Mouse (Mus musculus): Measurements from ENCODE around the gene Mettl27. TPM values are rescaled to one million over a fixed set of nuclear protein-coding genes. Genes with fewer than 3 reads are reported as not detected.
"Not testable (repeated sequence)": the region's sequence is repeated elsewhere in the genome, so short reads cannot be mapped to it uniquely, and the experiment has no call there.

Gene Mettl27
- polyA plus RNA-seq, 1 experiment from 2014 or later, result 9.6 TPM

DNA sequence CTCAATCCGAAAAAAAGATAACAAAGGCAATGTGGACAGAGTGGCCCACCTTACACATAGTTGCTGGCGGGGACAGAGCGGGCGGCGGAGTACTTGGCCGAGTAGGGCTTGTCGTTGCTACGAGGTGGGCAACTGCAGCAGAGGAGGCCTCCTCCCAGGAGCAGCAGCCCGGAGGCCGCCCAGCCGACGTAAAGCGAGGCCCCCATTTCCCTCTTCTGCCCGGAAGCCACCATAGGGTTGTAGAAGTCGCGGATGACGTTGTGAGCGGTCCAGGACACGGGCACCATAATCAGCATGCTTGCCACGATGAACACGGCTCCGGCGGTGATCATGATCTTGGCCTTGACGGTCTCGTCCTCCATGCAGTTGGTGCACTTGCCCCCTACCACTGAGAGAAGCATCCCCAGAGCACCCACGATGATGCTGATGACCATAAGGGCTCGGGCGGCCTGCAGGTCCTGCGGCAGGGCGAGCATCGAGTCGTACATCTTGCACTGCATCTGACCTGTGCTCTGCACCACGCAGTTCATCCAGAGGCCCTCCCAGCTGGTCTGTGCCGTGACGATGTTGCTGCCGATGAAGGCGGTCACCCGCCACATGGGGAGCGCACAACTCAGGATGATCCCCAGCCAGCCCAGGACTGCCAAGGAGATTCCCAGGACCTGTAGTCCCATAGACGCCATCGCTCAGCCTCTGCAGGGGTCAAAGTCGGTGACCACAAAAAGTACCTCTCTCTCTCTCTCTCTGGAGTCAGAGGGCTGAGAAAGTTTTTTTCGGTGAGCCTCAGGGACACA is 14.1 kb downstream of the Mettl27 start:
- H3K27ac ChIP-seq (replicated peaks), result no peak overlapping the region; the same call in 1 of the 2 replicates
- peaks cover 49% of the 10 kb centered on the region for H3K27me3 ChIP-seq (ENCODE audit: low read depth, poor library complexity, severe bottlenecking)
- H3K36me3 ChIP-seq, result no peaks in the 10 kb centered on the region
- no peaks in the 10 kb centered on the region for H3K9me3 ChIP-seq (replicated peaks)
- WGBS, result 16% methylated on average over 43 of the region's 43 CpGs
- peak overlapping the region; percentile 30 for H3K4me3 ChIP-seq
- H3K4me1 ChIP-seq, result peaks cover 15% of the 10 kb centered on the region
- peak; percentile 32 for DNase-seq (ENCODE audit: low spot score)

DNA sequence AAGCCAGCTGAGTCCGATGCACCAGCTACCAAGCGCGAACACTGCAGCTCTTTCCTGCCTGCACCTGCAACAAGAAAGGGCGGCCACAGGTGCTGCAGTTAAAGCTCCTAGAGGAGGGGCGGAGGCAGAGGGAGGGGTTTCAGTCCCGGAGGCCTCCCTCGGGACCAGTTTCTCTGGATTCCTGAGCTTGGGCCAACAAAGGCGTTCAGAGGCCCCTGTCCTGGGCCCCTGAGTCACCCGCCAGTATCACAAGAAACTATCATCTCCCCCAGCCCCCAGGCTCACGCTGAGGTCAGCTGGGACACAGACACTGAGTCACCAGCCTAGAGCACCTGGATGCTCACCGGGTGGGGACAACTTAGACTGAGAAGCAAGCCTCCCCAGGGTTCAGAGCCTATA is 14.7 kb downstream of the Mettl27 start, which contains the start of gene Cldn4:
Cldn4 (minus strand) TSS at position 78 of the 399 bp plus-strand sequence.
- Histone ChIP-seq H3K4me3 (peak within 1 kb of the TSS; percentile 30), H3K27ac (replicated peaks) (no peak within 1 kb of the TSS; the same call in 1 of the 2 replicates)
- 5% methylated on average over 11 of the region's 11 CpGs for WGBS

DNA sequence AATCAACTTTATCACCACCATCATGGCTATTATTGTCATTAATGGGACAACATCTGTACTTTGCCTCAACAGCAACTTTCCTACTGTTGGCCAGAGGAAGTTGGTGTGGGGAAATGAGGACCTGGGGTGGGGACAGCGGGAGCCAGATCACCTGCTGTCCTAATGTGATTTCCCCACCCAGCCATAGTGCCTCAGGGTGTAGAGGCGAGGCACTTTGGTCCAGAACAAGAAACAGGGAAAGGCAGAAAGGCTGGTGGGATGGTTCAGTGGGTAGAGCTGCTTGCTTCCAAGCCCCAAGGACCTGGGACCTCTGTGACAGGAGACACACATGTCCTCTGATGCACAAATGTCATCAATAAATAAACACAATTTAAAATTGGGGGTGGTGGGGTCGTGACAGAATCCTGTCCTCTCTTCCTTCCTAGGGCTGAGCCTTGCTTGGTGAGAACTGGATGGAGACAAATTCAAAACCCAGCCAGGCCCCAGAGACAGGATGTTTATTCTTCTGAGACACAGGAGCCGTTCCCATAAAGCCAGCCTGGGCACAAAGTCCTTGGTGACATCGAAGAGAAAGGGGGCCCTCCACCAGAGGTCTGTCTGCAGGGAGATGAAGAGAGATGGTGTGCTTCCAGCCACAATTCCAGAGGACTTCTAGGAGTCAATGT is 15.4 kb downstream of the Mettl27 start:
- no peak overlapping the region for H3K4me3 ChIP-seq
- WGBS, result 62% methylated on average over 5 of the region's 5 CpGs
- peaks cover 49% of the 10 kb centered on the region for H3K27me3 ChIP-seq (ENCODE audit: low read depth, poor library complexity, severe bottlenecking)
- H3K36me3 ChIP-seq, result no peaks in the 10 kb centered on the region
- peaks cover 18% of the 10 kb centered on the region for H3K4me1 ChIP-seq
- H3K9me3 ChIP-seq (replicated peaks), result no peaks in the 10 kb centered on the region
- no peak overlapping the region for H3K27ac ChIP-seq (replicated peaks)
- DNase-seq (ENCODE audit: low spot score), result no peak

More for the DNA sequence above, 14.7 kb downstream of the Mettl27 start, which contains the start of gene Cldn4:
- Histone ChIP-seq H3K4me1 (peaks cover 18% of the 10 kb centered on the region), H3K27me3 (ENCODE audit: low read depth, poor library complexity, severe bottlenecking) (peaks cover 49% of the 10 kb centered on the region), H3K36me3 (no peaks in the 10 kb centered on the region), H3K9me3 (replicated peaks) (no peaks in the 10 kb centered on the region)
- no peak for DNase-seq (ENCODE audit: low spot score)

DNA sequence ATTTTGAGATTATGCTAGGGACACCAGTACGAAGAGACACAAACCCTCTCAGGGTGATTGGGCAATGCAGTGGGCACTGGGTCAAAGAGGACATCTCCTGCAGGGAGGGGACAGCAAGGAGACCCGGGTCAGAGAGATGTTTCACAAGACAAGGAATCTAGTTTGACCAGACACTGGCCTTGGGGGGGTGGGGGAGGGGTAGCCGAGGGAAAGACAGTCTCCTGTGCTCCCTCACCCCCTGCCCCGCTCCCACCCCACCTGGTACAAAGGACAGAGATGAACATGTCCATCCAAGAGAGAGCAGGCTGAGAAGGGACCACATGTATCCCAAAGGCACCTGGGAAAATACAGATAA is 15.9 kb downstream of the Mettl27 start:
- Histone ChIP-seq H3K4me1 (peaks cover 18% of the 10 kb centered on the region), H3K27ac (replicated peaks) (no peak overlapping the region), H3K4me3 (no peak overlapping the region), H3K36me3 (no peaks in the 10 kb centered on the region), H3K27me3 (ENCODE audit: low read depth, poor library complexity, severe bottlenecking) (peaks cover 49% of the 10 kb centered on the region), H3K9me3 (replicated peaks) (no peaks in the 10 kb centered on the region)
- no peak for DNase-seq (ENCODE audit: low spot score)
- WGBS, result 71% methylated on average over 4 of the region's 4 CpGs

DNA sequence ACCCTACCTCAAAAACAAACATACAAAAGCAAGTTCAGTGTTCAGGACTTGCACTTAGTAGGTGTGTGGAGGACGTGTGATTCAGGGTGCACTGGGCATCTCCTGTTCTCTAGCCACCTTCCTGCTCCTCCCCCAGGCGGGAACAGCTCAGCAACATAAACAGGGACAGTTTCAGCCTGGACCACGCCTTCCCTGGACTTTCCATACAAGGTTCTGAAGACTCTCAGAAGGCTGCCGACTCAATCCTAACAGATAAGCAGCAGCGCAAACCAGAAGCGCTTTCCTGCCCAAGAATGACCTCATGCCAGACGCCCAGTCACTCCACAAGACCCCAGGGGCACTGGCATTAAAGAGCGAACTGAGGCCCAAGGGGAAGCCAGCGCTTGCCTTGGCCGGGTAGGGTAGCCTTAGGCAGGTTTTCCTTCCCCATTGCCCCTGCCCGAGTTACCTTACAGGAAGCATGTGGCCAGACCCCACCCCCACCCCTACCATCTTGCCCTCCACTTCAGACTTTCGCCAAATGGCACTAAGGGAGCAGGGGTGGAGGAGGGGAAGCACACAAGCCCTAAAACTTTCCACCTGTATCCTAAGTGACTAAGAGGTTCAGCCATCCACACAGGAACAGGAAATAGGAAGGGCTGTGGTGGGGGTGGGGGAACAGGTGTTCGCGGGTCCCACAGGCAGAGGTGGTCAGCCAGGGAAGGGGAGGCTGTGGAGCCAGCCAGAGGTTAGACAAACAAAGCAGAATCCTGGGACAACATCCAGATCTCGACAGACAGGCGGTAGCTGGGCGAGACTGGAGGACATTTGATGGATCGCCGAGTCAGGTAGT is 19.1 kb downstream of the Mettl27 start:
- H3K9me3 ChIP-seq (replicated peaks), result no peaks in the 10 kb centered on the region
- no peak overlapping the region for H3K27ac ChIP-seq (replicated peaks)
- no peak overlapping the region for H3K4me3 ChIP-seq
- H3K4me1 ChIP-seq, result peaks cover 12% of the 10 kb centered on the region
- no peak for DNase-seq (ENCODE audit: low spot score)
- H3K27me3 ChIP-seq (ENCODE audit: low read depth, poor library complexity, severe bottlenecking), result peaks cover 21% of the 10 kb centered on the region
- no peaks in the 10 kb centered on the region for H3K36me3 ChIP-seq
- 53% methylated on average over 19 of the region's 19 CpGs for WGBS

DNA sequence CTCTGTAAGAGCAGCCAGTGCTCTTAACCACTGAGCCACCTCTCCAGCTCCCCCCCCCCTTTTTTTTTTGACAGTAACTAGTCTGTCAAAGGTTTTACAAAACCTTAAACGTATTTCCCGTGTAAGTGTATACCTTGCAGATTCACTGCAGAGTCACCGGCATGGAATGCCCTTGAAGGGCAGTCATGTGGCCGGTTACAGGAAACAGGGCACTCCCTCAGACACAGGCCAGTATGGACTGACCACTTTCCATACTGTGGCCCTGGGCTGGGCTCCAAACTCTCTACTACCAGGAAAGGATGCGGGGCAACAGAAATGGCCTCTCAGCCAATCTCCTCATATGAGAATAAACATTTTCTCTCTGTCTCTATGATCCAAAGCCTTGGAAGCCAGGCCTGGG is 23.3 kb downstream of the Mettl27 start:
- Histone ChIP-seq H3K4me3 (no peak overlapping the region), H3K9me3 (replicated peaks) (no peaks in the 10 kb centered on the region), H3K27ac (replicated peaks) (no peak overlapping the region), H3K4me1 (peaks cover 11% of the 10 kb centered on the region), H3K36me3 (no peaks in the 10 kb centered on the region), H3K27me3 (ENCODE audit: low read depth, poor library complexity, severe bottlenecking) (no peaks in the 10 kb centered on the region)
- DNase-seq (ENCODE audit: low spot score), result no peak
- 84% methylated on average over 5 of the region's 5 CpGs for WGBS

DNA sequence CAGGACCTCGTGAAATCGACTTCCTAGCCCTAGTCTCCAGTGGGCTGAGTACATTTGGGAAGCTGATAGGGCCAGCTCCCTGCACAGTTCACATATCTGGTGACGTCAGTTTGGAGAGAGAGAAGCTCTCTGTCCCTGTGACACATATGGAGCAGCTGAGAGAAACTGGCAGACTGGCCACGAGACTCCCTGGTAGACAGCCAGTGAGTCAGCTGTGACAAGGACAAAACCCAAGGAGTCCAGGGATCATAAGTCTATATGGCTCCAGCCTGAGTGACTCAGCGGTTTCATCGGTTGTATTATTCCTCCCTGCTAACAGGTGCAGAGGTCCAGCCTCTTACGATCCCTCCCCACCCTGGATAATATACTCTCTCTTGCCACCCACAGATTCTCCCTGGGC is 26.9 kb downstream of the Mettl27 start:
- H3K27ac ChIP-seq (replicated peaks), result no peak overlapping the region
- no peaks in the 10 kb centered on the region for H3K9me3 ChIP-seq (replicated peaks)
- peaks cover 11% of the 10 kb centered on the region for H3K4me1 ChIP-seq
- no peak for DNase-seq (ENCODE audit: low spot score)
- no peak overlapping the region for H3K4me3 ChIP-seq
- no peaks in the 10 kb centered on the region for H3K36me3 ChIP-seq
- H3K27me3 ChIP-seq (ENCODE audit: low read depth, poor library complexity, severe bottlenecking), result no peaks in the 10 kb centered on the region
- WGBS, result 85% methylated on average over 7 of the region's 7 CpGs

DNA sequence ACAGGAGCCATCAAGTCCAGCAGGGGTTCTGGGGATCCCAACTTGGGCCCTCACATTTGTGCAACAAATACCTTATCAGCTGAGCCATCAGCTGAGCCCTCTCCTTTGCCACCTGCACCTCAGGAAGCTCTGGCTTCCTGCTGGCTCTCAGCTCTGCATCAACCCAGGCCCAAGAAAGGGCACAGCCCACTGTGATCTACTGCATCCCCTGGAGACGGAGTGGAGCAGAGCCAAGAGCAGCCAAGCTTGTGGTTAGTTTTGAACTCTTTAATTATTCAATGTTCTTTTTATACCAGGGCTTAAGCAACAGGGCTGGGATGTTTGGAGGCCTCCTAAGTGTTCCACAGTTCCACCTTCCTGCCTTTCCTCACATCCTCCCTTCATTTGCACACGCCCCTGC is 28.3 kb downstream of the Mettl27 start:
- Histone ChIP-seq H3K36me3 (no peaks in the 10 kb centered on the region), H3K27ac (replicated peaks) (no peak overlapping the region), H3K27me3 (ENCODE audit: low read depth, poor library complexity, severe bottlenecking) (no peaks in the 10 kb centered on the region), H3K4me1 (peaks cover 11% of the 10 kb centered on the region), H3K9me3 (replicated peaks) (no peaks in the 10 kb centered on the region), H3K4me3 (no peak overlapping the region)
- WGBS, result 73% methylated on average over 2 of the region's 2 CpGs
- no peak for DNase-seq (ENCODE audit: low spot score)

DNA sequence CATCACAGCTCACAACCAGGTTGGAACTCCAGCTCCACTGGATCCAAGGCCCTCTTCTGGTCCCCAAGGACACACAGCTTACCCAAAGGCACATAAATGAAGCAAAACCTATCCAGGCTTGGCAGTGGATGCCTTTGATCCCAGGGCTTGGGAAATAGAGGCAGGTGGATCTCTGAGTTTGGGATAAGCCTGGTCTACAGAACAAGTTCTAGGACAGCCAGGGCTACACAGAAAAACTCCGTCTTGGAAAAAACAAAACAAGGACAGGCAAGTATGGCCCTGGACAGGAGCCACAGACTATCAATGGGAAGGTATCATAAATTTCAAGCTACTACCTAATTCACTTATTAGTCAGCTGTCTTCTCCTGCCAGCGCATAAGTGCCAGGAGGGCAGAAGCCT is 29.4 kb downstream of the Mettl27 start:
- 90% methylated on average over 2 of the region's 2 CpGs for WGBS
- H3K36me3 ChIP-seq, result no peaks in the 10 kb centered on the region
- no peak overlapping the region for H3K4me3 ChIP-seq
- H3K27ac ChIP-seq (replicated peaks), result no peak overlapping the region
- peaks cover 3% of the 10 kb centered on the region for H3K27me3 ChIP-seq (ENCODE audit: low read depth, poor library complexity, severe bottlenecking)
- no peak for DNase-seq (ENCODE audit: low spot score)
- peaks cover 20% of the 10 kb centered on the region for H3K4me1 ChIP-seq
- no peaks in the 10 kb centered on the region for H3K9me3 ChIP-seq (replicated peaks)

DNA sequence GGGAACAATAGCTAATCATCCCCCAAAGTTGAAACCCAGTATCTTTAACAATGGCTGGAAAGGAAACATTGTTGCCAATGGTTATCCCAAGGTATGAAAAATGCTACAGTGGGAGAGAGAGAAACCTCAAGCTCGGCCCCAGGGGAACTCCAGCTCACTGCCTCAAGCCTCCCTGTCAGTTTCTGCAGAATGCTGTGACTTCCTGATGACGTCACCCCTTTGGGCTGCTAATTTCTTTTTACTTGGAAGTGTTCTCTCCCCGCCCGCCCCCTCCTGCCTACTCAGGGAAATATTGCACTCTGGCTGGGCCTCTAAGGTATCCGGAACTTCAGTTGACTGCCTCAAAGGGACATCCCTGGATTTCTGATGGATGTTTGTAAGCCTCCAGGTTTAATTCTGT is 31.4 kb downstream of the Mettl27 start:
- H3K36me3 ChIP-seq, result no peaks in the 10 kb centered on the region
- peaks cover 17% of the 10 kb centered on the region for H3K27me3 ChIP-seq (ENCODE audit: low read depth, poor library complexity, severe bottlenecking)
- peaks cover 16% of the 10 kb centered on the region for H3K4me1 ChIP-seq
- H3K27ac ChIP-seq (replicated peaks), result no peak overlapping the region
- DNase-seq (ENCODE audit: low spot score), result no peak
- no peaks in the 10 kb centered on the region for H3K9me3 ChIP-seq (replicated peaks)
- H3K4me3 ChIP-seq, result no peak overlapping the region
- 59% methylated on average over 5 of the region's 5 CpGs for WGBS

DNA sequence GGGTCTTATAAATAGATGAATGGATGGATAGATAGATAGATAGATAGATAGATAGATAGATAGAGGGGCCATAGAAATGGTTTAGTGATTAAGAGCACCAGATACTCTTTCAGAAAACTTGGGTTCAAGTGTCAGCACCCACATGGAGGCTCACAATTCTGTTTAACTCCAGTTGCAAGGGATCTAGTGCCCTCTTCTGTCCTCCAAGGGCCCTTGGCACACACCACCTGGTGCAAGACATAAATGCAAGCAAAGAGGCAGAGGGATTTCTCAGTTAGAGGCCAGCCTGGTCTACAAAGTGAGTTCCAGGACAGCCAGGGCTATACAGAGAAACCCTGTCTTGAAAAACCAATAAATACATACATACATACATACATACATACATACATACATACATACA is 32.5 kb downstream of the Mettl27 start:
- peaks cover 16% of the 10 kb centered on the region for H3K4me1 ChIP-seq
- not testable (repeated sequence) for DNase-seq (ENCODE audit: low spot score); H3K4me3 ChIP-seq; H3K9me3 ChIP-seq (replicated peaks); H3K27ac ChIP-seq (replicated peaks); H3K36me3 ChIP-seq
- H3K27me3 ChIP-seq (ENCODE audit: low read depth, poor library complexity, severe bottlenecking), result peaks cover 17% of the 10 kb centered on the region

DNA sequence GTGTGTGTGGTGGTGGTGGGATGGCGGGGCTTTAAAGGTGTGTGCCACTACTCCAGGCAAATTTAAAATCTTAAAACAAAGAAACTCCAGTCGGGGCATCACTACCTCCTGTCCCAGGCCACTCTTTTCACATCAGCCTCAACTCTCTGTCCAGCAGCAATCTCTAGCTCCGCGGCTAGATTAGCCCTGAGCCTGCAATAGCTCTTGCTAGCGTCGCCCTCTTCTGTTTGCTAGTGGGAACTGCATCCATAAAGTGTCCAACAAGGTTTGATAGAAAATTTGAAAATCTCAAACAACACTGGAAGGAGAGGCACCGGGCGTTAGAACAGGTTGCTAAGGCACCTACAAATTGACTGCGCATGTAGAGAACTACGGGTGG is 33.3 kb downstream of the Mettl27 start:
- Histone ChIP-seq H3K4me3 (peak overlapping the region; percentile 40), H3K27me3 (ENCODE audit: low read depth, poor library complexity, severe bottlenecking) (peaks cover 17% of the 10 kb centered on the region), H3K4me1 (peaks cover 16% of the 10 kb centered on the region), H3K9me3 (replicated peaks) (no peaks in the 10 kb centered on the region), H3K27ac (replicated peaks) (no peak overlapping the region), H3K36me3 (no peaks in the 10 kb centered on the region)
- WGBS, result 6% methylated on average over 10 of the region's 10 CpGs
- DNase-seq (ENCODE audit: low spot score), result peak; percentile 64
